Mouse (Mus musculus) gastrocnemius, postnatal 4 days (tissue): Measurements from ENCODE around the gene Csf2rb. TPM values are rescaled to one million over a fixed set of nuclear protein-coding genes. Genes with fewer than 3 reads are reported as not detected.
"Not testable (repeated sequence)": the region's sequence is repeated elsewhere in the genome, so short reads cannot be mapped to it uniquely, and the experiment has no call there.

ENCODE experiments used
- DNase-seq, 2 experiments: peaks; one replicate each; pipeline ENCODE4 v3.0.0; 2021 to 2022; ENCODE audit warnings: low spot score in 2 of 2, mixed read lengths in 2 of 2
- total RNA-seq, 2 experiments: library from RNA; stranded (reverse); gene quantifications; 2 replicates each; pipeline ENCODE4 v1.2.3; 2021

Gene Csf2rb
- total RNA-seq, 2 experiments from 2014 or later: 3.4 to 11.1 TPM

DNA sequence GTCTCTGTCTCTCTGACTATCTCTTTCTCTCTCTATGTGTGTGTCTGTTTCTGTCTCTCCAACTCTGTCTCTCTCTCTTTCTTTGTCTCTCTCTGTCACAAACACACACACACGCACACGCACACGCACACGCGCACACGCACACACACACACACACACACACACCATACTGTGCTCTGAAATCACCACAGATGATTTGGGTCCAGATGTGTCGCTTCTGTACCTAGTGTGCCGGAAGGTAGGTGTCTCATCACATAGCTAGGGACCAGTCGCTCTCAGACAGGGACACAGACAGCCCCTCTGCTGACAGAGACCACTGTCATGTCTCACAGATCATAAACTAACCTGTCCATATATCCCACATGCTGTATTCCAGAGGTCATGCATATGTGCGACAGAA is 1.2 kb downstream of the Csf2rb start:
- DNase-seq: no peak

DNA sequence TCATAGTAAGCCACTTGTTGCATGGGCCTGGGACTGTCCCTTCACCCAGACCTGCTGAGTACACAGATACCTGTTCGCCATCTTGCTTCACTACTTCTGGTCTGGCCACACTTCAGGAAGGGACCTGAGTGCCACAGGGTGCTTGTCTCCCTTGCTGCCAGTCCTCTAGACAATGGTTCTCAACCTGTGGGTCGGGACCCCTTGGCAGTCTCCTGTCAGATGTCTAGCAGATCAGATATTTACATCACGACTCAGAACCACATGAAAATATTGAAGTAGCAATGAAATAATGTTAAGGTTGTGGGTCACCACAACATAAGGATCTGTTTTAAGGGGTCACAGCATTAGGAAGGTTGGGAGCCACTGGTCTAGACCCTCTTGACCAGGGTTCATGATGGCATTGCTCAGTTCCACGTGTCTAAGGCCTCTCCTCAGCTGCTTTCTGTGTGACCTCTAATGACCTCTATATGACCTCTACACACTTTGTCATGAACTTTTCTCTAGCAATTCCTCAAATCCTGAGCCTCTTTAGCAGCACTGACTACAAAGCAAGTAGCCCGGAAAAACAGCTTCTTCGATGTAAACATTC is 2.3 kb downstream of the Csf2rb start:
- DNase-seq: not testable (repeated sequence)

DNA sequence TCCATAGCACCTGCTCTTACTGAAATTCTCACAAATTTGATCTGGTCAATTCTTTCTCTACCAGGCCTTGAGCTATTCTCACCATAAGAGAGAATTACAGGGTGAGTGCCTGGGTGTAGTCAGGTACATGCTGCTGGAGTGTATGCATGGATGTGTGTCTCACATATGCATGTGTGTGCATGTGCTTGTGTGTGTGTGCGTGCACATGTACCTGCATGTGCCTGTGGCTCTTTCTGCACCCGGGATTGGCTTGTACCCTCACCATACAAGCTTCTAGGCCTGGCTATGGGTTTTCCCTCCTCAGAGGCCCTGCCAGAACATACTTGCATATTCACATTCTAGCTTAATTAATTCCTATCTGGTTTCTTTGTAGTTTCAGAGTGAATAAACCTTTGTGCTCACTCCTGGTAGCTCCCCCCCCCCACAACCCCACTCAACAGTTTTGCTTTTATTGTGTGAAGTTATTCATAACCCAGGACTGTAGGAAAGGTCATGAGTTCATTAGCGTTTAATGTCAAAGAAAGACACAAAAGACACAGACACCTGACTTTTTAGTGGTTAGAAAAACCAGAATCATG is 3.1 kb downstream of the Csf2rb start:
- DNase-seq: no peak

DNA sequence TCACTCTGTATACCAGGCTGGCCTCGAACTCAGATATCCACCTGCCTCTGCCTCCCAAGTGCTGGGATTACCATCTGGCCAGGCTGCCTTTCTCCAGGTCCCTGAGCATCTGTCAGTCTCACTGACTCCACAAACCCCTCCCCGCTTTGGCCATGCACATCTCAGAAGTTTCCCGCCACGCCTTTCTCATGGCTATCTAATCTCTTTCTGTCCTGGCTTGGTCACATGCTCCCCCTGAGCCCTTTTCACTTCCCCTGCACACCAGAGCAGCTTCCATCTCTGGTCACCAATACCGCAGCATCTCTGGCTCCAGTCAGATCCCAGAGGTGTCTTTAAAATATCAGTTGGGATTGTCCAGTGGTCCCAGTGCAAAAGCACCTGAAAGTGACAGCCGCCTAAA is 4.4 kb downstream of the Csf2rb start:
- DNase-seq: not testable (repeated sequence)

DNA sequence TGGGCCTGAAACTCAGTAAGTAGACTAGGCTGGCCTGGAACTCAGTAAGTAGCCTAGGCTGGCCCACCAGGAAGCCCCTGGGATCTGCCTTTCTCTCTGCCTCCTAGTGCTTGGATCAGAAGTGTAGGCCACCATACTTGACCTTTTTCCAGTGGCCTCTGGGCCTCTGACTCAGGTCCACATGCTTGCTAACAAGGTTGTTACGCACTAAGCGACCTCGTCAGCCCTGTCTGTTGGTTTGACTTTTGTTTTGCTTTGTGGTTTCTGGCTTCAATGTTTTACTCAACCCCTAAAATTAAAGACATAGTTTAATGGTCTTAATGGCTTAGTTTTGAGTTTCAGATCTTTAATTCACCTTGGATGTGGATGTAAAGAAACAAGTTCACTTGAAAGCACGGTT is 5.2 kb downstream of the Csf2rb start:
- DNase-seq: no peak

DNA sequence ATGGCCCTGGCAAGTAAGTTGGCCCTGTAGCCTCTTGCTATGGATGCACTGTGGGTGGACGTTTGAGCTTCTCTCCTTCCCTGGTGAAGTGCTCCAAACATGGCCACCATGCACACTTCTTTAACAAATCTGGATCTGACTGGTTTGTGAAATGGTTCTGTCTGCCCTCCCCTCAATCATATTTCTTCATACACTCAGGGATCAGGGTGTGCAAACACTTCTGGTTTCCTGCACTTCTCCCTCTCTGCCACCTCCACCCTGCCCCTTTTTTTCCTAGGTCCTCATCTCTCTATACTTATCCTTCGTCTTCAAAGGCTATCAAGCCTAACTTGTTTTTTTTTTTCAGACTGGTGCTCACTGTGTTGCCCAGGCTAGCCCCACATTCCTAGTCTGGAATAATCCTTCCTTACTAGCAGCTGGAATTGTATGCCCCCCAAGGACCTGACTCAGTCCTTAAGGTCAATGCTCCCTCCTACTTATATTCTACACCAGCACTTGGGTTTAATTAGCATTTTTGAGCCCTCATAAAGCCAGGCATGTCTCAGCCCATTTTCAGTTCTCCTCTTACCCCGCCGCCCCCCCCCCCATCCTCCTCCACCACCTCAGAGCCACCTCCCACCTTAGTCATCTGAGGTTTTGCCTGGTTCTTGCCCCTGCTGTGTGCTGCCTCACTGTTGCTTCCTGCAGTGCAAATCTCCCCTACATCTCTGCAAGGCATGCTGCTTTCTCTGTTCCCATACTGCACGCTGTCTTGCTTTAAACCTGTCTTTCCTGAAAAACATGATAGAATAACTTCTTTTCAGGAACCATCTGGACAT is 6.2 kb downstream of the Csf2rb start:
- DNase-seq: no peak

DNA sequence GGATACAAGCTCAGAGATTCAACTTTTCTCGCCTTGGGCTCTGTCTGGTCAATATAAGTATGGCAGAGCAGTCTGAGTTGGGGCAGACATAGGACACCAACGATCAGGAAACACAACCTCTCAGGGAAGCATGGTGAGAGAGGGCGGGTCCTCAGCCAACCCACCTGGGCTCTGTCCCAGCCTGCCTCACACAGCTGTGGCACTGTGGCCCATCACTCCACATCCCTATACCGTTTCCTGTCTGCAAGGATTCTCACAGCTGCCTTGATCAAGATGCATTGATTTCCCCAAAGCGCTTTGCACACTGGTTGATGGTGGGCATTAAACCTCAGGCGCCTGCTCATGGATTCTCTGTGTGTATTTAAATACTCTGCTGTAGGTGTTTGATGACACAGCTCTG is 7.4 kb downstream of the Csf2rb start:
- no peak for DNase-seq

DNA sequence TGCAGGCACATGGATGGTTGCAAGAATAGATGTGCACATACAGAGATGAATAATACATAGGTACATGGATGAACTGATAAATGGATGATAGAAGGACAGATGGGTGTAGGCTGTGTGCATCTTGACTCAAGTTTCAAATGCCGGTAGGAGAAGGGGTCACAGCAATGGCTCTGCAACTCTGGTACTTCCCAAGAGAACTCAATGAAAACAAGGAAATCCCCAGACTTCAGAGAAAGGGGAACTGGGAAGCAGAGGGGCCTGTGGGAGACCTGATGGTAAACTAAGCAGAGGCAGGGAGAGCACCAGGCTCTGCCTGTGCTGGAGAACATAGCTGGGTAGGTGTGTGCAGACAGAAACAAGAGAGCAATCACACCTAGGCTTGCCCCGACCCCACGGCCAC is 8.8 kb downstream of the Csf2rb start:
- no peak for DNase-seq

DNA sequence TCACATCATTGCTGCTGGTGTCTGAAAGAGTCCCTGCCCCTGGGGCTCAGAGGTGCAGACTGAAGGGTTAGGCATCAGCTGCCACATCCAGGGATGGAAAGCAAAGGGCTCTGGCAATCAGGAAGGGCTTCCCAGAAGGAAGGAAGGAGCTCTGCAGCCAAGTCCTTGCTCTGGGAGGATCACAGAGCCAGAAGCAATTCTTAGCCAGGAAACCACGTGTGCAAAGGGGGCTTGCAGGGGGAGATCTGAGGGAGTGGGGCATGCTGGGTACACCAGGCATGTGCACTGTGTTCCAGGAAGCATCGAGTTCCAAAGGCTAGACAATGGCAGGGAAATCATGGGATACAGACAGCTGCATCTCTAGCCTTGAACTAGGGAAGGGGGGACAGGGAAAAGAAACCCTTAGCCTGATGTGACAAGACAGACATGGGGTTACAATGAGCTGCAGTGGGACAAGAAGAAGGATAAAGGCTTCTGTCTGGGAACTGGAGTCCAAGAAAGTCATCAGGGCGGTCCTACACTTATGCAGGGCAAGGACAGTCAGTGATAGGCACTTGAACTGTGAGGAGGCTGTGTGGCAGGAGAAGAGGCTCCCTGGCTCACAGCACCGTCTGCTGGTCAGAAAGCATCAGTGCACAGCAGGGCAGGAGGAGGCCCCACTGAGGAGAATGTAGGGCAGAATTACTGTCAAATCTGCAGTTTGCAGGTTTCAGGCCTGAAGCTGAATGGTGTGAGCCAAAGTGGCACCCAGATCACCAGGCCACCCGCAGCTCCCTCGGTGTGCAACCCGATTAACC is 14.3 kb downstream of the Csf2rb start:
- DNase-seq: peak in 1 of 2 experiments; percentile 56

DNA sequence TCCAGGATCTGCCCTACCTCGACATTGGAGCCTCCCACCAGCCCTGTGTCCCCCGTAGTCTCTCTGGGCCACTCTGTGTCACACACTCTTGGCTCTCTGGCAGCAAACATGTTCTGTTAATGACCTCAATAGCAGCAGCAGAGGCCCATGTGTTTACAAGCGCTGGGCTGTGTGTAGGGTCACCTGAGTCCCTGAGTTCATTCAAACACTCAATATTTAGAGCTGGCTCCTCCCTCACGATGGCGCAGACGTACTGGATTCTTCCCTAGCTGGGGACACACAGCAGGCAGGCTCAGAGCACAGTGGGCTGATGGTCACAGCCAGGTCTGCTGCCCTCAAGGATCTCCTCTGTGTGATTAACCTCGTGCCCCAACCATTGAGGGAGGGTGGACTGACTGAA is 15.4 kb downstream of the Csf2rb start:
- not testable (repeated sequence) for DNase-seq

DNA sequence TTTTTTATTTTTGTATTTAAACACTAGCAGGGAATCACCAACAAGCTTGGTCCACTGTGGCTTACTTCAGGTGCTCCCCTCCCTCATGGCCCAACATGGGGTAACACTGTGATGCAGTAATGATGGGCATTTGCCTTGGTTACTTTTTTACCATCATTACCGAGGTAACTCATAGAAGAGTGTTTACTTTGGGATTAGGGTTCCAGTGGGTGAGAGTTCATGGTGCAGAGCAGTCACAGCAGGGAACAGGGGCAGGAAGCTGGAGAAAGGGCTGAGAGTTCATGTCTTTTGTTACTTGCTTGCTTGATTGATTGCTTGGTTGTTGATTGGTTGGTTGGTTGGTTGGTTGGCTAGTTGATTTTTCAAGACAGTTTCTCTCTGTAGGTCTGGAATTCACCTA is 18.1 kb downstream of the Csf2rb start:
- no peak for DNase-seq

DNA sequence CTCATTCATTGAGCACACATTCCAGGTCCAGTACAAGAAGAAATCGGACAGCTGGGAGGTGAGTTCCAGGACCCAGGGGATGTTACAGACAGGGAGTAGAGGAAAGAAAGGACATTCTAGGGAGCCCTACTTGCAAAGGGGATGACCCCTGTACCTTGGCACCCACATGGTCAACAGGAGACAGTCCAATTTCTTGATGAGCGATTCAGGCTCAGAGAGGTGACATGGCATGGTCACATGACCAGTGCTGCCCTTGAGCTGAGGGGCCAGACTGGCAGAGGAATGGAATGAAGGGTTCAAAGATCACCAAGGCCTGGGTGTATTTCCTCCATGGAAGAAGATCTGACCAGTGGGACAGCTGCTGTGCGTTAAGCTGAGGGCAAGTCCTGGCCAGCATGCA is 19.0 kb downstream of the Csf2rb start:
- DNase-seq: no peak

DNA sequence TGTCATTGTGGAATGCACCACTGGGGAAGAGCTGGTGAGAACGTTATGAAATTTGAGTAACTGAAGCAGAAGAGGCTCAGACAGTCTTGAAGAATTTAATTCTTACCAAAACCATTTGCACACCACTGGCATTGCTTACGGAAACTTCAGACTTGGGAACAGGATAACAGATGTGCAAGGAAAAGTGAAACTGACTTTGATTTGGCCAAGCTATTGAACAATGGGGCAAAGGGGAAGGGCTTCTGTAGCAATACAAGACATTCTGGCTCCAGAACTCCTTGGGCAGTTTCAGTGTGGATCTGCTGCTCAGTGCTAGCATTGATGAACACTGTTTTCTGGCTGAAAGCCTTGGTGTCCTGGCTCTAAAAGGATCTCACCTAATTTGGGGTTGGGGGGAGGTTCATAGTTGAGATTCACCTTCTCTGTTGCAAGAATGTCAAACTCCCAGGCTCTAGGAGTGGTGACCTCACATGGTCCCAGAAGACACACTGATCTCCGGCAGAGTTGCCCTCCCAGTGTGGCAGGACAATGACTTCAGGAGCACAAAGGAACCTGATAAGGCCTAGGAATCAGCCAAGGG is 26.1 kb downstream of the Csf2rb start:
- DNase-seq: no peak

DNA sequence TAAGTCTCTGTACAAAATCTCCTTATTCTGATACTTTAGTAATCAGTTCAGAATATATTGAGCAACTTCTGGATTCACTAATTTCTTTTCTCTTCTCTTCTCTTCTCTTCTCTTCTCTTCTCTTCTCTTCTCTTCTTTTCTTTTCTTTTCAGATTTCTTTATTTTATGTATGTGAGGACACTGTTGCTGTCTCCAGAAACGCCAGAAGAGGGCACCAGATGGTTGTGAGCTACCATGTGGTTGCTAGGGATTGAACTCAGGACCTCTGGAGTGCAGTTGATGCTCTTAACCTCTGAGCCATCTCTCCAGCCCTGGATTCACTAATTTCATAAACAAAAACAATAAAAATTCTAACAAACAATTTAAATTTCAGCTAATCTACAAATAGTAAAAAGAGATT is 29.4 kb downstream of the Csf2rb start:
- peak in 1 of 2 experiments; percentile 37 for DNase-seq

DNA sequence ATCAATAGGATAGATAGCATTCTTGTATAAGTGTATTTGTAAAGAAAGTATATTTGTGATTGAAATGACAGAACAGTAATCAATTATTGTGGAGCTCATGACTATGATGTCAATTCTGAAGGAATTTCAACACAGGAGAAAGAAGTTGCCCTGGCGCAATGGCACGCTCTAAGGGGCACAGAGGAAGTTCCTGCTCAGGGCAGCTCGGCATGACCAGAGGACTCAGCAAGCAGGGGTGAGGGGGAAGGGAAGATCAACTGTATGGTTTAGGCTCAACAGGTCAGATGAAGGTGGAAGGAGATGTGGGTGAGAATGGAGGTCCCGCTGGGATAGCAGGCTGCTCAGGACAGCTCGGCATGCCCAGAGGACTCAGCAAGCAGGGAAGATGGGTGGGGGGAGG is 30.0 kb downstream of the Csf2rb start:
- no peak for DNase-seq

DNA sequence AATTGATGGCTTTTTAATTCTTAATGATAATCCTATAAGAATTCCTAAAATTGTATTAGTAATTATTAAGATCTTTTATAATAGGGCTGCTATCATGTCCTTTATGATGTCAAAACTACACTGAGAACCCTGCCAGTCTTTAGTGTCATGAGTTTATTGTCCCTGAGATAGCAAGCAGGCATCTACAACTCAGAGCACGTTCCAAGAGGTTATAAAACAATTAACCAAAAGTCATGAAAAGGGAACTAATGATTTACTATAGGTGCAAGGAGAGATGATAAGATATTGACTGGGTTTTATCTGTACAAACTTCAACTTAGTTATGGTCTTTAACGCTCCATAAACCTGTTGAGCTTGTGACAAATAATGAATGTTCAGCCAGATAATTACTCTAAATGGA is 40.4 kb downstream of the Csf2rb start:
- no peak for DNase-seq

DNA sequence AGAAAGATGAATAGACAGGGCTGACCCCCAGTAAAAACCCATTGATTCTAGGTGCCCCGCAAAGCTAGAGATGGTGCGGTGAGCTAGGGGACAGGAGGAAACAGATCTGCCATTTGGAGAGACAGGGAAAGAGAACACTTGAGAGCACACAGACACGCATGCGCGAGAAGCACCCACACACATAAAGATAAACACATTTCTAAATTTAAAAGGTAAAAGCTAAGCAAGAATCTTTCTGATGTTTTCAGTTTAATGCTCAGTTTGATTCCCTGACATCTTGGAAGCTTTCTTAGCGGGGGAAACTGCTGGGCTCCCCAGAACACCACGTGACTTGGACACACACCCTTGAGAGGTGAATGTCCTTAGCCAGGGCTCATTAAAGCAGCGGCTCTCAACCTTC is 41.3 kb downstream of the Csf2rb start:
- DNase-seq: no peak

DNA sequence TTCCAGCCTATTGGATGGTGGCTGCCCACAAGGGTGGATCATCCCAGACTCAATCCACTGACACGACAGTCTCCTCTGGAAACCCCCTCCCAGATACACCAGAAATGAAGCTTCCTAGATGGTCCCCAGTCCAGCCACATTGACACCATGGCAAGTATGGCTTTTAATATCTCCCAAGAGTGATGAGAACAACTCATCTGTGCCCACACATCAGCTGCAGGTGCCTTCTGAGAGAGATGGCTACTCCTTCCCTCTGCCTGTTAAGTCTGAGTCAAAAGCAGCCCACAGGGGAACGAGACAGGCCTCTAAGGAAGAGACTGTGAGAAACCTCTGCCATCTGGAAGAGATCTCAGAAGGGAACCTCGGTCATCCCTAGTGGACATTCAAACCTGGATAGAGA is 42.3 kb downstream of the Csf2rb start:
- no peak for DNase-seq

DNA sequence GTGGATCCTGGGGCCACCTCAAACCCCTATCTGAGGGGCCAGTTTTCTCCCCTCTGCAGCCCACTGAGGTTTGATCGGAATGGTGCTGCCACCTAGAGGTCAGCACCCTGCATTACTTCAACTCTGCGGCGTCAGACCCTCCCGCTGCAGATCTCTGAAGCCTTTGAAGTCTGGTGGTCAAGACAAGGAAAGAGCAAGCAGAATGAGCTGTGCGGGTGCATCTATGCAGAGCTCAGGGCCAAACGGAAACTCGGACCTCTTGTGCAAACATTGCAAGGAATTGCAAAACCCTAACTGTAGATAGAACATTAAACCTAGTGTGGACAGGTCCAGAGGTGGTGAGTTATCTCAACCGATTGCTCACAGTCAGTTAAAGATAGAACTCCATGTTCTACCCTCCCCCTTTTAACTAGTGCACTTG is 43.4 kb downstream of the Csf2rb start:
- peak in 1 of 2 experiments; percentile 35 for DNase-seq

DNA sequence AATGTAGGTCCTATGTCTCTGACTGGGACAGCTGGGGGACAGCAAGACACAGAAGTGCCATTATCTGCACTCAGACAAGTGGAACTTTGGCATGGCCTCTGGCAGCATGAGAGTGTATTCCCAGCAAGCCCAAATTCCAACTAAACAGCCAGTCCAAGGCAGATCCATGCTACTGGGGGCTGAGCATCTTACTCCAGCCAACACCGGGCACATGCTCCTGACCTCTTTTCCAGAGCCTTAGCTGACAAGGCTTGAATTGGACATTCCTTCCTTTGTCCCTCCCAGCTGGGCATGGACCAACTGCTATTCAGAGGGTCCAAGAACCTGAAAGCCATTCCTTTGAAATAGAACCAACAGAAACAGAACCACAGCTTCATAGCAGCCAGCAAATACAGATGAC is 44.1 kb downstream of the Csf2rb start:
- peak in 1 of 2 experiments; percentile 16 for DNase-seq

DNA sequence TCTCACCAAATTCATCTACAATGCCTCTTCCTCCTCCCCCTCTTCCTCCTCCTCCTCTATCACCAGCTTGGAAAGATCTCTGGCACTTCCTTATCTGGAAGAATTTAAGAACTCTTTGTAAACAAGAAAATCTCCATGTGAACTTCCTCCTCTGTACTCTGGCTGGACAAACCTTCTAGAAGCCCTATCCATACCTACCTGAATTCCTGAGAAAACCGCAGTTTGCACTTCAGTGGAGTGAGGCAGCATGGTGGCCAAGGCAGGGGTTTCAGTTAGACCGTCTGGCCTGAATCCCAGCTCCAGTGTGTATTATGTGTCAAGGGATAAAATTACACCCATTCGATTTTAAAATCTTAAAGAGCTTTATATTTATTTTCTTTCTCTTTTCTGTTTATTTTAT is 47.2 kb downstream of the Csf2rb start:
- no peak for DNase-seq
